Mouse (Mus musculus) cerebellum, adult 11 months (tissue): ENCODE measurements around the gene Vcp.
"Not testable (repeated sequence)": the region's sequence is repeated elsewhere in the genome, so short reads cannot be mapped to it uniquely, and the experiment has no call there.

Experiments used
- DNase-seq: peaks from one replicate; pipeline ENCODE4 v3.0.0; 2022

Vcp gene

DNA sequence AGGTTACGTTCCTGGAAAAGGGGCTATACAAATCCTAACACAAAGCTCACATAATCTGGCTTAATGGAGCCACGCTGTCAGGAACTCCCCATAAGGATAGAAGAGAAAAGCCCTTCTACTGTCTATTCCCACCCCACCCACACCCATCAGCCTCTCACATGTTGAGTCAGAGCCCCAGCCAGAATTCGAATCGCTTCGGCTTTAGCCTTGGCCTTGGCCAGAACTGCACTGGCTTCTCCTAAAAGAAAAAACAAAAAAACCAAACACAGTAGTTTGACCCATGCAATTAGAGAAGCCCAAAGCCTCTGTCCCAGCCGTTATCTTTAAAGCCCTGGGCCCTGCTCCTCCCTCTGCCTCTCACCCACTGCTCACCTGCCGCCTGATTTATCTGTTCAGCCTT is 28.8 kb upstream of the Vcp start:
- no peak for DNase-seq

DNA sequence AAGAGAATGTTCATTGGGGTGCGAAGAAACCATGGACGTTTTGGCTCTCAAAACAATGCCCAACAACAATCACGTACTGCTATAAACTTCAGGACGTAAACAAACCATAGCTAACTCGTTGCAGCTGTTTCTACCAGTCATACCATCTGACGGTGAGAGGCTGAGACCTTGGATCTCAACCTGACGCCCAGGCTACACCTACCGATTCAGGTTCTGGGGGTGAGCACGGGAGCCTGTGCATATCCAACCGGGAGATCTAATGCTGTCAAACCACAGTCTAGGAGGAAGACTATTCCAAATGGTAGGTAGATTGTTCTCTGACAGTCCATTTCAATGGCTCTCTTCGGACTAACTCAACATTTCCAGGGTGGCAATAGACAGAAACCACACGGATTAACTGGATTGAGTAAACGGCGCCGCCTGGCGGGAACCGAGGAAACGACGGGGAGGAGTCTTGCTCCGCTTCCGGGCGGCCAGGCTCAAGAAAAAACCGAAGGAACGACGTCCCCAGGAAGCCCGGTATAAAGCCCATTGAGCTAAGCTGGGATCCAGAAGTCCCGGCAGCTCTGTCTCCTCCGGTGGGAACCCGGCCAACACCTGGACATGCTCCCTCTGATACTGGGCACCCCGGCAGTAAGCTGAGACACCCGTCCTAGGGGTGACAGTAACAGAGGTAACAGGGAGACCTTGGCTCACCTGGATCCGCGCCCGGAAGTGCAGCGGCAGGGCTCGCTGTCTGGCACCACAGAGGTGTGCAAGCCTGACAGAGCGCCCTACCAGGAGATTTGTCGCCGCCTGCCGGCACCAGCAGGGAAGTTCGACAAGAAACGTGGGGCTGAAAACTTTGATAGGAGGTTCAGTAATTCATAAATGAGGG is 25.0 kb upstream of the Vcp start, which contains the start of gene Pigo:
Gene Pigo (minus strand): TSS at position 736 of the 877 bp plus-strand sequence.
- peak; percentile 97 for DNase-seq

DNA sequence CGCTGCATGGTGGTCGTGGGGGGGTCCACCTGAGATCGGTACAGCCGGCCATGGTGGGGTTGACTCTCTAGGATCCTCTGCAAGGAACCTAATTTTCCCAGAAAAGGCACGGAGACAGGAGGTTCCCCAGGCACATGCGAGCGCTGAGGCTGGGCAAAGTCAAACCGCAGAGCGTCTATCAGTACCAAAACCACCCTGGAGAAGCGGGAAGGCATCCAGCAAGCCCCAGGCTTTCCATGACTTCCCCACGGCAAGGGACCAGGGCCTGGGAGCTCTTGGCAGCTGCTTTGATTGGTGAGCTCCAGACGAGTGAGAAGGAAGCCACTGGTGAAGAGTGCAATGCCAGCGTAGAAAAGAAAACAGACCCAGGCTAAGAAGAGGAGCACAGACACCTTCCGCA is 24.4 kb upstream of the Vcp start:
- DNase-seq, result no peak

DNA sequence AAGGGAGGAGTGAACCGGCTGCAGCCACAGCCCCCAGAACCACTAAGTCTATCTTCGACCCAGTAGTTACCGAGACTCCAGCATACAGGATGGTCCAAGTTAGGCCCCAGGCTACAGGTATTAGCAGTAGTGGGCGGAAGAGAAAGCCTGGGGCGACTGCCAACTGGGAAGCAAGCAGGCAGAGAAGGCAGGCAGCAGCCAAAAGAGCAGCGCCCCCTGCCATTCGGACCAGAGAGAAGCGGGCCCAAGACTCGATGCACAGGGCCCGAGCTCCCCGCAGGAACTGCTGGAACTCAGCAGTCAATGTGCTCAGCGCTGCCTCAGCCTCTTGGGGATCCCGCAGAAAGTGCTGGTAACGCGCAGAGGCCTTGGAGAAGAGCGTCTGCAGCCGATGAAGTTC is 21.0 kb upstream of the Vcp start:
- DNase-seq, result no peak

DNA sequence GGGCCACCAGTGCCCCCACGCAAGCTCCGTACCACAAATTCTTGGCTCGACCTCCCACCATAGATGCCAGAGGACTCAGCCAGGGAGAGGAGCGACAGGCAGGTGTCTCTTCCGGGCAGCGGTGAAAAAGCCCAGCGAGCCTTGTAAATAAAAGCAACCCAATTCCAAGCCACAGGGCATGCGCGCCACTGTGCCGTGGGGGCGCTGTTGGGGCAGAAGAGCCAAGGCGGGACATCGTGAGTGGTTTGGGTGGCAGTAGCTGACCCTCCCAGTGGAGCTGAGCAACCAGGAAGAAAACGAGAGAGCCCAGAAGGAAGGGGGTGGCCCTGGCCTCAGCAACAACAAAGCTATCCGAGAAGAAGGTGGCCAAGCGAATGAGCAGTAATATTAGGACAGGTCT is 20.6 kb upstream of the Vcp start:
- no peak for DNase-seq

DNA sequence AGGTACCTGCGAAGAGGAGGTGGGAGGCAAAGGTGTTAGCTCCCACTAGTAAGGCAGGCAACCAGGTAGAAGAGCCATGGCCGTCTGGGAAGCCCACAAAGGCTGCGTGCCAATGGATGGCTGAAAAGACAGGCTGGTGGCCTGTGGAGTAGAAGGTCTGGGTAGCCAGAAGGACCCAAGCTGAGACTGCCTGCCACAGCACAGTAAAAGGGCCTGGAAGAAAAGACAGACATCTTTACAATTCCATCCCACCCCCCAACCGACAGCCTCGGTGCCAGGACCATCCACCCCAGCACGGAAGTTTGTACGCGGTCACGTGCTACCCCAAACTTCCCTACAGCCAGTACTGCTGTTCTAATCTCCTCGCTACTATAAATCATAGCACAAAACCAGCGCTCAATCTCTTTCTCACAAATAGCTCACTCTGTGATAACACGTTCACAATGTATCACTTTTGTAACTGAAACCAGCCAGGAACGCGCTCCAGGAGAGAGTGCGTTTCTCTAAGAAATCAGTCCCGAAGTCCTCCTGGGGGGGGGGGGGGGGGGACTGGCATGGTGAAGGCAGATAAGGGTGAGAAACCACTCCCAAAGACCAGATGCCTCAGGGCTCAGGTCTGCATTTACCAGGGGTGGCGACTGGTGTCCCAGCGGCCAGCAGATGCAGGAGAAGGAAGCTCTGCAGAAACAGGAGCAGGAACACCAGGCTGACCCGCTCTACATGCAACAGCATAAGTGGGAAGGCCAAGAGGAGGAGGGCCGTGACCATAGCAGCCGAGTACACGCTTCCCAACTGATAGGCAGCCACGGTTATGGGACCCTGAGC is 19.5 kb upstream of the Vcp start:
- DNase-seq, result no peak

DNA sequence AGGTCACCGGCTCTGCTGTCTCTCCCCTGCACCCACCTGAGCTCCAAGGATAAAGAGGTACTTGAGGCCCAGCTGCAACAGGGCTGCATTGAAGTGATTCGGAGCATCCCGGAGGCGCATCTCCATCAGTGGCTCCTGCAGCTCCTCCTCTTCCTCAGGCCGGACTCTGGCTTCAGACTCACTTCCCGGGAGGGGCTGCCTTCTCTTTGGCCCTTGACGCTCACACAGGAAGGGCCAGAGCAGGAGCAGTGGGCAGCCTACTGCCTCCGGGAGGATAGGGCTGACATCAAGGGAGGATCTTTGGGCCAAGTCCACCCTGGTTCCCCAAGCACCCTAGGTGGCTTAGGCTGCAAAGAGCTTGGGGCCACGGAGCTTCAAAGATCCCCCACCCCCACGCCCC is 18.9 kb upstream of the Vcp start:
- DNase-seq, result no peak

DNA sequence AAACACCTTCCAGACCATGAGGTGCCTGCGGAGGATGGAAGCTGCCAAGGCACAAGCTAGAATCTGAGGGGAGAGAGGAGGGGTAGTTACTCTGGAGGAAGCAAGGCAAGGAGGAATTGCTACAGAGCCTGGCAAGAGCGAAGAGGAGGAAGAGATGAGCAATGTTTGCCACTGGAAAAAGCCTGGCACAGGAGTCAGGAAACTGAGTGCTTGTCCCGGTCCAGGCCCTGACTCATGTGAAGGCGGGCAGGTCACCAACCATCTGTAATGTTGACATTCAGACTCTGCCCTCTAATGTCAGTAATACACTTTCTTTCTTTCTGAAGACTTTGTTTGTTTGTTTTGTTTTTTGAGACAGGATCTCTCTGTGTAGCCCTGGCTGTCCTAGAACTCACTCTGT is 17.8 kb upstream of the Vcp start:
- DNase-seq, result no peak

DNA sequence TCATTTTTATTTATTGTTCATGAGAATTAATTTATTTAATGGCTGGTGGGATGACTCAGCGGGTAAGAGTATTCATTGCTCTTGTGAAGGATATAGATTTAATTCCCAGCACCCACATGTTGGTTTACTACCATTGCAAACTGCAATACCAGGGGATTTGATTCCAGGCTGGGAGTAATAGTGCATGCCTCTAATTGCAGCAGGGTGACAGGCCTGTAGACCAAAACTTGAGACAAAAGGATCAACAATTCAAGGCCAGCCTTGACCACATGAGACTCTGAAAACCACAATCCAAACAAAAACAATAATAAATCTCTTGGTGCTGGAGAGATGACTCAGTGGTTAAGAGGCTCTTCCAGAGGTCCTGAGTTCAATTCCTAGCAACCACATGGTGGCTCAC is 11.8 kb upstream of the Vcp start:
- DNase-seq, result no peak

DNA sequence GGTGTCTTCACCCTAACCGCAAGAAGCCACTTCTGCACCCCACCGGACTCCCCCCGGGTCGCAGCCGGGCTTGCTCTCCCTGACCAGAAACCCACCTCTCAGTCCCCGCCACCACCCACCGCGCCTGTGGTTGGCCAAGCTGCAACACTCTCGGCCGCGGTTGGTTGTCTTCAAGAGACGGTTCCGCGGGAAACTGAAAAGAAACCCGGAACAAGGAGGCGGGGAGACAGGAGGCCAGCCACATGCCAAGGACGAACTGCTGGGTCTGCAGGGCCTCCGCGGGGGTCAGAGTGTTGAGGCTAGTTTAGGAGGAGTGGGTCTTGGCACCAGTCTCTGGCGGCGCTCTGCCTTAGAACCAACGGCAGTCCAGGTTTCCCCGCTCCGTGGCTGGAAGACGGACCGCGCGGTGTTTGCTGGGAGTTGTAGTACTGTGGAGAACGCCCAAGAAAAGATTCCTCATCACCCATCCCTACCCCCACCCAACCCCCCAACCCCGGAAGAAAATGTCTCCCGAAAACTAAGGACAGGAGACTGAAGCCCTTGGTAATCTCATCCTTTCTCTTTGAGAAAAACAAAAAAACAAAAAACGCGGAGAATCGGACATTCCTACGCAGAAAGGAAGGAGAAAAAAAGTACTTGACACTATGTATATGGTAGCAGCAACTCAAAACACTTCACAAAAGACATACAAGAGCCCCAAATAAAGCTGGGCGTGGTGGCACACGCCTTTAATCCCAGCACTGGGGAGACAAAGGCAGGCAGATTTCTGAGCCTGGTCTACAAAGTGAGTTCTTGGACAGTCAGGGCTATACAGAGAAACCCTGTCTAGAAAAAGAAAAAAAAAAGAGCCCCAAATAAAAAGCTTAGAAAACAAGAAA is 10.1 kb upstream of the Vcp start, which contains the start of gene Fancg:
Gene Fancg (minus strand): TSS at position 346 of the 878 bp plus-strand sequence.
- peak; percentile 66 for DNase-seq

DNA sequence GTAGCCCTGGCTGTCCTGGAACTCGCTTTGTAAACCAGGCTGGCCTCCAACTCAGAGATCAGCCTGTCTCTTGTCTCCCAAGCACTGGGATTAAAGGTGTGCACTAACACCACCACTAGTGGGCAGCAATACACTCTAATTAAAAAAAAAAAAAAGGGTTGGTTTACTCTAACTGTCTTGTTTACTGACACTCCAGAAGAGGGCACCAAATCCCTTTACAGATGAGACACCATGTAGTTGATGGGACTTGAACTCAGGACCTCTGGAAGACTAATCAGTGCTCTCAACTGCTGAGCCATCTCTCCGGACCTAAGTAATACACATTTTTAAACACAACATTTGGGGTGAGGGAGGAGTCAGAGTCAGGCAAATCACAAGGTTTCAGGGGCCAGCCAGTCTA is 5.5 kb upstream of the Vcp start:
- DNase-seq, result no peak

DNA sequence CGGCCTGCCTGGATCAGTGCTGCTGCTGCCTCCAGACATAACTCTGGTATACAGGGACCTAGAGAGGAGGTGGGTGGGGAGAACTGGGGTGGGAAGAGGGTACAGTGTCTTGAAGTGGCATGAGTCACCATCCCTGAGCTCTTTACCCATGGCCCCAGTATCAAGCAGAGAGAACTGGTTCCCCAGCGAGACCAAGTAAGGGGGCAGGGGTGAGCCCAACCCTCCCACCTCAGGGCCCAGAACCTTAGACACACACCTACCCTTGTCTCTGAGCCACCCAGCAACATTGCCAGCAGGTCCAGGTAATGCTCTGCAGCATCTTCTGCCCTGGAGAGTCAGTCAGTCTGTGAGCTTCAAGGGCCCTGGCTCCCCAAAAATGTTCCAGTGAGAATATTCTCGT is 4.6 kb upstream of the Vcp start:
- no peak for DNase-seq

DNA sequence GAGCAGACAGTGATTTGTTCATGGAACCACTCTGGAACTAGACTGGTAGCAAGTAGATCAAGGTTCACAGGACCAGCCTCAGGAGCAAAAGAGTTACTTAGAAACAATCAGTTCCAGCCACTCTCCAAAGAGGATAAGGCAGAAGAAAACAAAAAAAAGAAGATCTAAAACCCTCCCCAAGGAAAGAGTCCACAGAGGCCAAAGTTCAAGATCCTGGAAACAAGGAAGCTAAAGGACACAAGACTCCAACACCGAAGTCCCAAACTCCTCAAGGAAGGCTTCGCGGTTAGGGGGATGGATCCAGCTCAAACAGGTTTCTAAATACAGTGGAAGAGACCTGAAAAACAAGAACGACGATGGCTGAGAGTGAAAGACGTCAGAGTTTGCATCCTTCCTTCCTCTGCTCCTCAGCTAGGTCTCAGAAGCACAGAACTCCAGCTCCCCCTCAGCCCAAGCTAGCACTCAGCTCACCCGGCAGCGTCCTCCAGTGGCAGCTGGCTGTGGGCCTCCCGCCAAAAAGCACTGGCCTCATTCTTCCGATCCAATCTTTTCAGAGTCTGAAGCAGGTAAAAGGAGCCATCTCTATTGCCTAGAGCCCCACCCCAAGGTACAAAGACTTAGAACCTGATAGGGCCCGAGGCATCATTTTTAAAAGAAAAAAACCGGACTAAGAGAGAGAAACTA is 2.6 kb upstream of the Vcp start:
- no peak for DNase-seq

DNA sequence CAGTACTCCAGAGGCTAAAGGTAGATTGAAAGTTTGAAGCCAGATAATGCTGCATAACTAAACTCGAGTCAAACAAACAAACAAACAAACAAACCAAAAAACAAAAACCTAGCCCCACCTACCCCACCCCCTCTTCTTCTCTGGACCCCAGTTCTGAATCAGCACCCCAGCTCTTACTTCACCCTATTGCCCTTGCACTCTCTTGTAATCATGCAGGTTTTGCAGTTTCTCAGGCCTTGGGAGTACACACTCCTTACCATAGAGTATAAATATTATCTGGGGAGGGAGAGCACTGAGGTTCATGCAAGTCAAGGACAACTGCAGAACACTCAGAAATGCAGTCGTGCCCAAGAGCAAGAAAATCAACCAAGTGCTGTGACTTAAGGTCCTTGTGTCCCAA is 965 bp upstream of the Vcp start:
- no peak for DNase-seq

DNA sequence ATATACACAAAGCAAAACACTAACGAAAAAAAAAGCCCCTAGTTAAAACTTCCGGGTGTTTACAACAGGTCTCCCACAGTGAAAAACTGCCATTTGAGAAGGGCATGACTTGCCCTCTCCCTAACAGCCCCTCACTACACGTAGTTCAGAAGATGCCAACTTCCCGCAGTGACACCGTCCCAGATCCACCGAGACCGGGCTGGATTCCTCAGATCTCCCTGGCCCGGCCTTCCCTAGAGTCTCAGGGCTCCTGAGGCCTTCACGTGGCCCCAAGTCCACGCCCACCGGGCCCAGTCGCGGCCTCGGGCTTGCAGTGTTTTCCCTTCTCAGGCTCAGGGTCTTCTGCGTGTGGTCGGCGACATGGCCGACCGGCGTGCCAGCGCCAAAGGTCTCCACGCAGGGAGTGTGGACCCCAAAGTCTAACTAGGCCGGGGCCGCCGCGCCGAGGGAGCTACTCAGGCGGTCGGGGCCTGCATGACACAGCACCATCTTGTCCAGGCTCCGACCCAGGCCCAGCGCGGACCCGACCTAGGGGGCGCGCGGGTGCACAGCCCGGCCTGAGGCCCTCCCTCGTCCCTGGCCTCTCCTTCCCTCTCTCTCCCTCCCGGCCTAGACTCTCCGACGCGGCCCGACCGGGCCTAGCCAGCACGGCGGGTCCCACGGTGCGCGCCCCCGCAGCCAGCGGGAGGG is 711 bp downstream of the Vcp start:
- DNase-seq, result peak; percentile 69

DNA sequence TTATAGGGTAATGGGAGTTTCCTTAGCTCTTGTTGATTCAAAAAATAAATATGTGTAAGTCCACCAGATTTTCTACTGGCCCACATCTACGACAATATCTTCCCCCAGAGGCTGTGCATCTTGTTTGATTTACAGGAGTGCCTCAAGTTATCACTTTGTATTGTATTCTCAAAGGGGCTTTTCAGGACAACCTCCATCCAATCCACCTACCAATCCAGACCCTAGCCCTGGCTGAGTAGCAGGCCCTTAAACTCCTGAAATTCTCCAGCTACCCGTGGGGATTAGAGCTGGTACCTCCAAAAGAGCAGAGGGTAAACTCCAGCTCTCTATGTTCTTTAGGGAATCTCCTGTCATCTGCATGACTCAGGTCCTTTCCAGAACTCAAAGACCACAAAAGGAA is 2.3 kb downstream of the Vcp start:
- no peak for DNase-seq

DNA sequence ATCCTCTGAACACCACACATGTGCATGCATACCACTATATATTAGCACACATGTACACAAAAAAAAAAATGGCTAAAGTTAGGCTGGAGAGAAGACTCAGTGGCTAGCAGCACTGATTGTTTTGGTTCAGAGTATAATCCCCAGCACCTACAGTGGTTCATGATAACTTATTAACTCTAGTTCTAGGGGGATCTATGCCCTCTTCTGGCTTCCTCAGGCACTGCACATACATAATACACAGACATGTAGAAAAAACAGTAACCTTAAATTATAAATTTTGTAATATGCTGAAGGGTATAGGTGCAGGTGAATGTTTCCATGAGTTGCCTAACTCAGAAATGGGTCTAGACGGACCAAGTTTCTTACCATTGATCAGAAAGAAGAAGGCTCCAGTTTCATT is 12.0 kb downstream of the Vcp start:
- DNase-seq, result no peak

DNA sequence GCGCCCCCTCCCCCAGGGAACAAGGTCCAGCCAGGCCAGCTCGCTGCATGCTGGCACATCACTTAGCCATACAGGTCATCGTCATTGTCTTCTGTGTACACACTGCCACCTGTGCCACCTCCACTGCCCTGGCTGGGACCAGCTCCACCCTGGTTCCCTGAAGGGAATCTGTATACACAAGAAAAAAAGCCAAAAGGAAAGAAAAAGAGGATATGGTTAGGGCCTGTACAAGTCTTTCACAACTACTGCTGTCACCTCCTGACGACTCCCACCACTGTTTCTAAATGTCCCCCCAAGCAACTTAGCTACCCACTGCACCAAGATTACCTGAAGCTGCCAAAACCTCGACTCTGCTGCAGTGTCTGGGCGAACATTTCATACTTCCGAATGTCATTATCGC is 19.8 kb downstream of the Vcp start:
- not testable (repeated sequence) for DNase-seq

DNA sequence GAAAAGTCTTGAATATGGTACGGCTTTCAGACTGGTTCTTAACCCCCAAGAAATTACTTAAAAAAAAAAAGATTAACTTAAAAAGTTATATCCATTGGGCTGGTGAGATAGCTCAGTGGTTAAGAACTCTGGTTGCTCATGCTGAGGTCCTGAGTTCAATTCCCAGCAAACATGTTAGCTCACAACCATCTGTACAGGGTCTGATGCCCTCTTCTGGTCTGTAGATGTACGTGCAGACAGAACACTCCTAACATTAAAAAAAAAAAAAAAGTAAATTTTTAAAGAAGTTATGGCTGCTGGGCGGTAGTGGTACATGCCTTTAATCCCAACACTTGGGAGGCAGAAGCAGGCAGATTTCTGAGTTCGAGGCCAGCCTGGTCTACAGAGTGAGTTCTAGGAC is 22.2 kb downstream of the Vcp start:
- DNase-seq, result no peak

DNA sequence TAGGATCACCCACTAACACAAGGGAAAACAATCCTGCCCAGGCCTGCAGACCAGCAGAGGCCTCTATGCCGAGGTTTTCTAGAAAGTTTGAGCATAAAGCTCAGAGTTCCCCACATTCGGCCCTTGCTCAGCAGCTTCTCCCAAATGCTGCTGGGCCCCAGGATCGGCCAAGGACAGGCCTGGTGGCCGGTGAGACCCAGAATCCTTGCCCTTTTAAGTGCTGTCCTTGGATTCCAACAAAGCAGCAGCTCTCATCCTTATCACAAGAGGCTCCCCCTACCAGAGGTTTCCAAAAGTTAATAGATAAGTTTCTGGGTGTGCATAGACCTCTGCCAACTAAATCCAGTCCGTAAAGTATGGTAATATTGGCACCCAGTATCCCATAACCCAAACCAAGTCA is 26.4 kb downstream of the Vcp start:
- no peak for DNase-seq

DNA sequence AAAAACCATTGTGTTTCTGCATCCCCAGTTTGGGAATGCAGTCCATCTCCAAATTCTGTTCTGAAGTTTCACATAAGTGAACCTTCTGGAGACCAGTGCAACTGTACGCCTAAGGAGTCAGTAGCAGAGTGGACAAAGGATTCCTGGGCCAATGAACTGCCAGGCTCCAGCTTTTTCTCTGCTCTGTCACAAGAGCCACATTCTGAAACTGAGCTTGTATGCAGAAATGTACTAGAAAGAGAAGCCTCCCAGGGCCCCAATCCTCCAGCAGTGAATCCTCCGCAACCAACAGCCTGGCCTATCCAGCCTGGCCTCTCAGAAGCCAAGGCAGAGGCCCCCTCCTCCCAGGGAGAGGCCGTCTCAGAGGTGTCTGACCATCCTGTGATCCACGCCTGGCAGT is 27.4 kb downstream of the Vcp start:
- no peak for DNase-seq

DNA sequence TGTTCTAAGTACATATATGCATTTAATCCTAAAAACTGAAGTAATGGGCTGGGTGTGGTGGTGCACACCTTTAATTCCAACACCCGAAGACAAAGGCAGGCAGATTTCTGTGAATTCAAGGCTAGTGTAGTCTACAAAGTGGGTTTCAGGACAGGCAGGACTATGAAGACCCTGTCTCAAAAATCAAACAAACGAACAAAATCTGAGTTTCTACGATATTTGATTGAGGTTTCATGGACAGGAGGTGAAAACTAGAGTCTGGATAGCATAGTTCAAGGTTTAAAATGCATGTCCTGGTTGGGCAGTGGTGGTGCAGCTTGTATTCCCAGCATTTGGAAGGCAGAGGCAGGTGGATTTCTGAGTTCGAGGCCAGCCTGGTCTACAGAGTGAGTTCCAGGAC is 31.0 kb downstream of the Vcp start, which contains the start of gene 1700022I11Rik:
Gene 1700022I11Rik (plus strand): TSS at position 301 of the 400 bp plus-strand sequence.
- DNase-seq, result no peak
